ENCODE assay signal across 9 mouse cellular contexts in genomic region chr4:134362586-134362985, GRCm38 (mm10). TPM values are rescaled to one million over a fixed set of nuclear protein-coding genes. Genes with fewer than 3 reads are reported as not detected.
DNase-seq lines count a peak whose midpoint lies in the region; ATAC-seq lines count a peak whose summit lies in the region.
"Had no signal": no experiment of that assay in that cellular context is flagged by ENCODE, and none has a peak within 500 bp of the region (broad histone marks: within the 10 kb centered on the region; RNA-seq: fewer than 3 reads in every experiment).

No protein-coding gene starts in this region.

- H3K36me3 ChIP-seq in intestine, embryonic 14.5 days (ENCODE audit: control insufficient read depth, insufficient read depth, low read length): no peaks in the 10 kb centered on the region
- H3K36me3 ChIP-seq: hindbrain, embryonic 15.5 days had no signal

- H3K4me2 ChIP-seq in intestine, embryonic 14.5 days (ENCODE audit: low read length): peak overlapping the region; percentile 18
- H3K4me2 ChIP-seq: hindbrain, embryonic 15.5 days had no signal

- whole genome bisulfite sequencing in intestine, embryonic 14.5 days: 28% methylated on average over 9 of the region's 9 CpGs

- no peaks in the 10 kb centered on the region for H3K9me3 ChIP-seq in intestine, embryonic 14.5 days (ENCODE audit: control insufficient read depth, low read length)
- H3K9me3 ChIP-seq: hindbrain, embryonic 15.5 days had no signal

- no peak overlapping the region for H3K9ac ChIP-seq in intestine, embryonic 14.5 days (ENCODE audit: low read length)
- H3K9ac ChIP-seq: hindbrain, embryonic 15.5 days had no signal

- H3K27ac ChIP-seq in intestine, embryonic 14.5 days (ENCODE audit: low read depth): 0 out of 2 replicates have a peak overlapping the region, but pooled peaks have one; percentile 5
- H3K27ac ChIP-seq: hindbrain, embryonic 15.5 days had no signal

- H3K4me1 ChIP-seq in intestine, embryonic 14.5 days (replicated peaks; ENCODE audit: control insufficient read depth, insufficient read depth, low read length): 0 out of 2 replicates have a peak, but pooled peaks cover 3% of the 10 kb centered on the region

- peak; percentile 41 to 56 for DNase-seq in adrenal gland, adult 18-20 months (ENCODE audit: low spot score in 2 of 2)
- DNase-seq in adrenal gland, postnatal 4 days (ENCODE audit: low spot score in 2 of 2): no peak
- peak; percentile 56 for DNase-seq in adrenal gland, postnatal 25 days
- DNase-seq in intestine, embryonic 14.5 days (ENCODE audit: low spot score): no peak
- DNase-seq in lung, postnatal 36 days: peak; percentile 69
- peak; percentile 87 for DNase-seq in thymus, postnatal 4 days
- DNase-seq in gastrocnemius, adult 18-20 months (ENCODE audit: low spot score): no peak
- no peak for DNase-seq in left cerebral cortex, adult 9 months (ENCODE audit: low spot score in 2 of 2)

- no peak for ATAC-seq in intestine, embryonic 14.5 days (replicated peaks; ENCODE audit: low FRiP score, low TSS enrichment, low read depth)

- no peak overlapping the region for H3K4me3 ChIP-seq in intestine, embryonic 14.5 days (ENCODE audit: low read depth, low read length)
- H3K4me3 ChIP-seq: hindbrain, embryonic 15.5 days had no signal

- H3K27me3 ChIP-seq in intestine, embryonic 14.5 days (replicated peaks; ENCODE audit: control insufficient read depth, insufficient read depth, low read length): no peaks in the 10 kb centered on the region; the same call in 1 of the 2 replicates

RNA-seq across cellular contexts. Expression of gene Slc30a2, which starts 19.6 kb away (rescaled TPM):
- 10 to 100 TPM; 28.9 to 47.4 TPM for total RNA-seq in adrenal gland, adult 18-20 months (2021)
- 10 to 100 TPM; 33.4 to 35.2 TPM for total RNA-seq in adrenal gland, postnatal 4 days (2021)
- 21.1 and 21.5 TPM in 2 replicates for total RNA-seq in adrenal gland, postnatal 25 days (2021)
- 0.19 and 0.26 TPM in 2 replicates for polyA plus RNA-seq in intestine, embryonic 14.5 days (2014; fragmentation: Nextera tagmentation; extraction: Ambion mirVana)
- total RNA-seq in gastrocnemius, adult 18-20 months (2021): 10 to 100 TPM in 1 of 2 experiments, 1 to 10 TPM in 1; 5.4 to 12.7 TPM

RNA-seq across cellular contexts. Expression of gene Extl1, which starts 21.1 kb away (rescaled TPM):
- 1 to 10 TPM; 3.3 to 4.2 TPM for total RNA-seq in adrenal gland, adult 18-20 months (2021)
- total RNA-seq in adrenal gland, postnatal 4 days (2021): 1 to 10 TPM; 1.4 to 1.5 TPM
- total RNA-seq in adrenal gland, postnatal 25 days (2021): 1.7 and 2.1 TPM in 2 replicates
- 1.2 and 1.4 TPM in 2 replicates for polyA plus RNA-seq in intestine, embryonic 14.5 days (2014; fragmentation: Nextera tagmentation; extraction: Ambion mirVana)
- 10 to 100 TPM; 25.5 to 31.9 TPM for total RNA-seq in gastrocnemius, adult 18-20 months (2021)

RNA-seq across cellular contexts. Expression of gene Pafah2, which starts 33.5 kb away (rescaled TPM):
- 10 to 100 TPM; 15.2 to 17.8 TPM for total RNA-seq in adrenal gland, adult 18-20 months (2021)
- total RNA-seq in adrenal gland, postnatal 4 days (2021): 10 to 100 TPM; 13.9 to 14.9 TPM
- total RNA-seq in adrenal gland, postnatal 25 days (2021): 7.9 and 9.1 TPM in 2 replicates
- 28.4 and 32.5 TPM in 2 replicates for polyA plus RNA-seq in intestine, embryonic 14.5 days (2014; fragmentation: Nextera tagmentation; extraction: Ambion mirVana)
- 1 to 10 TPM; 2.5 to 2.6 TPM for total RNA-seq in gastrocnemius, adult 18-20 months (2021)

RNA-seq across cellular contexts. Expression of gene Trim63, which starts 47.7 kb away (rescaled TPM):
- under 1 TPM in 1 of 2 experiments, not detected in 1; 0.32 TPM for total RNA-seq in adrenal gland, adult 18-20 months (2021)
- total RNA-seq in adrenal gland, postnatal 4 days (2021): 1 to 10 TPM in 1 of 2 experiments, under 1 TPM in 1; 0.56 to 2.1 TPM
- total RNA-seq in adrenal gland, postnatal 25 days (2021): not detected in 2 replicates
- 0.09 TPM in 1 of 2 replicates, not detected in the other for polyA plus RNA-seq in intestine, embryonic 14.5 days (2014; fragmentation: Nextera tagmentation; extraction: Ambion mirVana)
- 100 to 1,000 TPM; 322 to 461 TPM for total RNA-seq in gastrocnemius, adult 18-20 months (2021)

Comparison
In these comparisons a context has a peak if more than half of its experiments do, and no peak if none do; other contexts are left out.
1. DNase-seq: peak in adrenal gland, adult 18-20 months (2 of 2), adrenal gland, postnatal 25 days (single experiment), lung, postnatal 36 days (single experiment) and thymus, postnatal 4 days (single experiment); none in adrenal gland, postnatal 4 days (0 of 2), intestine, embryonic 14.5 days (single experiment), gastrocnemius, adult 18-20 months (single experiment) and left cerebral cortex, adult 9 months (0 of 2).